Mouse (Mus musculus): Measurements from ENCODE around the gene Ranbp9. TPM values are rescaled to one million over a fixed set of nuclear protein-coding genes. Genes with fewer than 3 reads are reported as not detected.

Ranbp9 gene
- polyA plus RNA-seq, 1 experiment from 2014 or later, result 14.2 TPM

DNA sequence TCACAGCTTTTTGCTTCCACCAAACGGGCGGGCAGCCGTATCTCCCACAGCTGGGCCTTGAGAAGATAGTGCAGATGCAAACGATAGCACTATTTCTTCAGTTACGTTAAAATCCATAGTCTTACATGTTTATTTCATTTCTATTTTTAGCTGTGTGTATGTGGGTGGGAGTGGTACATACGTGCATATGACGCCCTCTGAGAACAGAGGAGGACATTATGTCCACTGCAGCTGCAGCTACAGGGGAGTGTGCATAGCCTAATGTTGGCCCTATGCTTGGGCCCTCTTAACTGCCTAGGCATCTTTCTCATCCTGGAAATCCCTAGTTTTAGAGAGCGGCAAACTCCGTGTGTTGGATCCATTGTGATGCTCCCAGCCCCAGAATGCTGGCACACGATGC lies 106.9 kb downstream of the Ranbp9 start:
- H3K36me3 ChIP-seq, result peaks cover 47% of the 10 kb centered on the region

DNA sequence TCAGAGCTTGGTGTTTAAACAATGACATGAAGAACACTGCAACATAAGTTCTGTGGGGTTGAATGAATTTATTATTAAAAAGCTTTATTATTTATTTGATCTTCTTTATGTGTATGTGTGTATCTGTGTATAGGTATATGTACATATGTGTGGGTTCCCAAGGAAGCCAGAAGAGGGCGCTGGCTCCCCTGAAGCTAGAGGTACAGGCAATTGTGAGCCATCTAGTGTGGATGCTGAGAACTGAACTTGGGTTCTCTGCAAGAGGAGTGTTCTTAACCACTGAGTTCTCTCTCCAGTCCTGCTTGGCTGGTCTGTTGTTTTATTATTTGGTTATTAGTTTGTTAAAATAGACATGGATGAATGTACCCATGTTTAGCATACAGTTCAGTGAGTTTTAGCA lies 108.2 kb downstream of the Ranbp9 start:
- ATAC-seq (ENCODE audit: low read depth), result no peak
- Histone ChIP-seq H3K36me3 (peaks cover 47% of the 10 kb centered on the region), H3K9me3 (no peaks in the 10 kb centered on the region), H3K9ac (no peak overlapping the region), H3K4me3 (no peak overlapping the region), H3K27me3 (no peaks in the 10 kb centered on the region), H3K4me2 (no peak overlapping the region), H3K27ac (replicated peaks) (no peak overlapping the region), H3K4me1 (replicated peaks) (no peaks in the 10 kb centered on the region)
- WGBS, result 92% methylated on average over 1 of the region's 1 CpGs

More for the DNA sequence above, 106.9 kb downstream of the Ranbp9 start:
- no peaks in the 10 kb centered on the region for H3K9me3 ChIP-seq
- H3K4me2 ChIP-seq, result no peak overlapping the region
- H3K9ac ChIP-seq, result no peak overlapping the region
- ATAC-seq (ENCODE audit: low read depth), result no peak
- H3K27ac ChIP-seq (replicated peaks), result no peak overlapping the region
- peaks cover 9% of the 10 kb centered on the region for H3K4me1 ChIP-seq (replicated peaks)
- no peak overlapping the region for H3K4me3 ChIP-seq
- no peaks in the 10 kb centered on the region for H3K27me3 ChIP-seq
- WGBS, result 90% methylated on average over 10 of the region's 10 CpGs

DNA sequence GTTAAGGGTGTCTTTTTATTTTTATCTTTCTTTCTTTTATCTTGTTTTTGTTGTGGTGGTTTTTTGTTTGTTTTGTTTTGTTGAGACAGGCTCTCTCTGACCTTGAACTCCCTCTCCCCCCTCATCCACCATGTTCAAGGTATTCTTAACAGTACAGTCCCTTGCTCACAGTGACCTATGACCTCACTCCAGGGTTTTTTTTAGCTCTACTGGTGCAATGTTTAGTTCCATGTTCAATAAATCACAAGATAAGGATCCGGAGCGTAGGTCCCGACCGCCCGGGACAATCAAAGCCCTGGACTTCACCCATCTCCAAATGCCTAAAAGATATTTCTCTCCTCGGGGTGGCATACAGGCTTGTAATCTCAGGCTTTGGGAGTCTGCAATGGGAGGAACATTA lies 111.0 kb downstream of the Ranbp9 start:
- H3K9ac ChIP-seq, result no peak overlapping the region
- 88% methylated on average over 6 of the region's 6 CpGs for WGBS
- no peak for ATAC-seq (ENCODE audit: low read depth)
- H3K9me3 ChIP-seq, result no peaks in the 10 kb centered on the region
- no peak overlapping the region for H3K4me2 ChIP-seq
- no peak overlapping the region for H3K4me3 ChIP-seq
- H3K36me3 ChIP-seq, result peaks cover 32% of the 10 kb centered on the region
- H3K27ac ChIP-seq (replicated peaks), result no peak overlapping the region
- peaks cover 13% of the 10 kb centered on the region for H3K4me1 ChIP-seq (replicated peaks)
- no peaks in the 10 kb centered on the region for H3K27me3 ChIP-seq

DNA sequence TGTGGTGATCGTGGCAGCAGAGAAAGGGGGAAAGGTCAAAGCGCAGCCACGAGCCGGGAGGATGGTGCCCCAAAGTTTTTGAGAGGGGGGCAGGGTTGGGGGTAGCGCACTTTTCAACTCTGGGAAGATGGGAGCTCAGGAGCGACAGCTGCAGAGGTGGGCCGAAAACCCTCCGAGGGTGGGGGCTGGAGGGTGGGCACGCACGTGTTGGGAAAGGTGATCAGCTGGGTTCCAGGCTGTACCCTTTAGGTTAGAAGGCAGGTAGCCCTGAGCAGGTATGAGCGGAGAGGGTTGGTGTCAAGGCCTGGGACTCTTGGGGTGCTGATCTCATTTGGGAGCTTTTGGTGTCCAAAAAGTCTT lies 115.3 kb downstream of the Ranbp9 start:
- WGBS, result 8% methylated on average over 11 of the region's 11 CpGs
- H3K27me3 ChIP-seq, result no peaks in the 10 kb centered on the region
- peak overlapping the region; percentile 79 for H3K4me2 ChIP-seq
- peak overlapping the region; percentile 71 for H3K27ac ChIP-seq (replicated peaks)
- H3K9me3 ChIP-seq, result no peaks in the 10 kb centered on the region
- ATAC-seq (ENCODE audit: low read depth), result peak; percentile 76
- peak overlapping the region; percentile 61 for H3K4me3 ChIP-seq
- peaks cover 16% of the 10 kb centered on the region for H3K4me1 ChIP-seq (replicated peaks)
- peak overlapping the region; percentile 78 for H3K9ac ChIP-seq
- peaks cover 4% of the 10 kb centered on the region for H3K36me3 ChIP-seq

DNA sequence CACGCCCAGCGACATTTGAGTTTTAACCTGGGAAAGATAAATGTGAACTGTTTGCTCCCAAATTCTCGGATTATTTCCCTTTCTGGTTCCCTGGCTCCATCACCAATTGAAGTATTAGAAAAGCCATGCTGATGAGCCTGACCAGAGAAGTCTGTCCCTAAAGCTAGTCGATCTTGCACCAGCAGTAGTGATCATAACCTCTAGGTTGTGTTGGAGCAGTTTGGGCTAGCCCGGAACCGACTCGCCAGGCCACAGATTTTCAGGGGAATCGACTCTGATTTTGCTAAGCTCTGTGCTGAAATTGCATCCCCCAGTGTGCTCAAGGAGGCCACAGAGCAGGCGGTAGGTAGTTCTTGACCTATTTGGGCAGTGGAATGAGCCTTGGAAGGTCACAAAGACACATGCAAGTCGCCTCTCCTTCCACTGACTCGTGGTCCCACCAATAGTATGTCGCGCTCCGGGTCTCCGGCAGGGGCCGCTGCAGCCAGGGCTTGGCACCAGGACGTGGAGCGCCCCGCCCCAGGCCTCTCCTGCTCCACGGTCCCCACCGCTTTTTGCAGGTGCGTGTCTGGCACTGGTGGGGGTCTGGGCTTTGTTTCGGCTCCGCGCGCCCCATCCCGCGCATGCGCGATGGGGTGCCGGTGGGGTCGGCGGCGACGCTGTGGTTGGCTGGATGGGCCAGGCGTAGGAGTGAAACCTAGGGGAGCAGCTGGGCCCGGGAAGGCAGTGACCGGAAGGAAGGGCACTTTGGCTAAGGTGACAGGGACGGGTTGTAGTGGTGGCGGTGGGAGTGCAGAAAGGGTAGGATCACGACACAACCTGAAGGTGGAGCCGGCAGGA lies 115.9 kb downstream of the Ranbp9 start, which contains the start of gene Sirt5:
Gene Sirt5 (plus strand): TSS at position 512 of the 840 bp plus-strand sequence.
- Histone ChIP-seq H3K4me1 (replicated peaks) (peaks cover 16% of the 10 kb centered on the region), H3K27ac (replicated peaks) (peak within 1 kb of the TSS; percentile 71), H3K9me3 (no peaks in the 10 kb centered on the region), H3K4me3 (peak within 1 kb of the TSS; percentile 61), H3K4me2 (peak within 1 kb of the TSS; percentile 79), H3K9ac (peak within 1 kb of the TSS; percentile 78), H3K27me3 (no peaks in the 10 kb centered on the region), H3K36me3 (no peaks in the 10 kb centered on the region)
- peak; percentile 94 for ATAC-seq (ENCODE audit: low read depth)
- 16% methylated on average over 42 of the region's 42 CpGs for WGBS

DNA sequence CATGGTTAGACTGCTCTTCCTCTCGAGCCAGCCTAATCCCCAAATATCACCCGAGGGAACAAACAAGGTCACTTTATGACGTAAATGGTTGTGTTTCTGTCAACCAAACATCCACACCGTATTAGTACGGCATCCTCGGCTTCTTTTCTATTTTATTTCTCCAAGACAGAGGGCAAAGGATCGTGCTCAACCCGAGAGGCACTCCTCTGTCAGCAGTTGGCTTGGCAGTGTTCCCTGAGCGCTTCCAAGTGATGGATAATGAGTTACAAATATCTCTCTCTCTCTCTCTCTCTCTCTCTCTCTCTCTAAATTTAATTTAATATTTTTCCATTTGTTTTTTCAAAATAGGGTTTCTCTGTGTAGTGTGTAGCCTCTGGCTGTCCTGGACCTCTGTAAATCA lies 118.7 kb downstream of the Ranbp9 start:
- Histone ChIP-seq H3K4me2 (no peak overlapping the region), H3K4me1 (replicated peaks) (peaks cover 16% of the 10 kb centered on the region), H3K9me3 (no peaks in the 10 kb centered on the region), H3K4me3 (no peak overlapping the region), H3K9ac (no peak overlapping the region), H3K36me3 (no peaks in the 10 kb centered on the region), H3K27ac (replicated peaks) (0 out of 2 replicates have a peak overlapping the region, but pooled peaks have one; percentile 23), H3K27me3 (no peaks in the 10 kb centered on the region)
- ATAC-seq (ENCODE audit: low read depth), result no peak
- 65% methylated on average over 9 of the region's 9 CpGs for WGBS

DNA sequence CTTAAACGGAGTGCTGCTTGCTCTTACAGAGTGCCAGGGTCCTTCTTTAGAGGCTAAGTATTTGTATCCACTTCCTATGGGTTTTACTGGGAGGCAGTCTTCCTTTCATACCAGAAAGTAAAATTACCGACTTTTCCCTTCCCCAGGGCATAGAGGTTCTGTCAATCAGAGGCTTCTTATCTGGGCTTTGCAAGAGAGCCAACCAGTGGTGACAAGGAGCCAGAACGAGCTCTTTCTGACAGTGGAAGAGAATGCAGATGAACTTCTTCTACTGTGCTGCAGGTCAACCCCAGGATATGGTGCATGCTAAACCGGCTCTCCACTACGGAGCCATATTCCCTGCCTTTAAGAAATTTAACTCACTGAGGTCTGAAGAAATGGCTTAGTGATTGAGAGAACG lies 120.5 kb downstream of the Ranbp9 start:
- no peaks in the 10 kb centered on the region for H3K36me3 ChIP-seq
- no peak overlapping the region for H3K4me3 ChIP-seq
- no peak for ATAC-seq (ENCODE audit: low read depth)
- peaks cover 5% of the 10 kb centered on the region; the same call in 1 of the 2 replicates for H3K4me1 ChIP-seq (replicated peaks)
- 78% methylated on average over 6 of the region's 6 CpGs for WGBS
- no peak overlapping the region for H3K4me2 ChIP-seq
- no peak overlapping the region for H3K9ac ChIP-seq
- no peak overlapping the region for H3K27ac ChIP-seq (replicated peaks)
- no peaks in the 10 kb centered on the region for H3K27me3 ChIP-seq
- H3K9me3 ChIP-seq, result no peaks in the 10 kb centered on the region

DNA sequence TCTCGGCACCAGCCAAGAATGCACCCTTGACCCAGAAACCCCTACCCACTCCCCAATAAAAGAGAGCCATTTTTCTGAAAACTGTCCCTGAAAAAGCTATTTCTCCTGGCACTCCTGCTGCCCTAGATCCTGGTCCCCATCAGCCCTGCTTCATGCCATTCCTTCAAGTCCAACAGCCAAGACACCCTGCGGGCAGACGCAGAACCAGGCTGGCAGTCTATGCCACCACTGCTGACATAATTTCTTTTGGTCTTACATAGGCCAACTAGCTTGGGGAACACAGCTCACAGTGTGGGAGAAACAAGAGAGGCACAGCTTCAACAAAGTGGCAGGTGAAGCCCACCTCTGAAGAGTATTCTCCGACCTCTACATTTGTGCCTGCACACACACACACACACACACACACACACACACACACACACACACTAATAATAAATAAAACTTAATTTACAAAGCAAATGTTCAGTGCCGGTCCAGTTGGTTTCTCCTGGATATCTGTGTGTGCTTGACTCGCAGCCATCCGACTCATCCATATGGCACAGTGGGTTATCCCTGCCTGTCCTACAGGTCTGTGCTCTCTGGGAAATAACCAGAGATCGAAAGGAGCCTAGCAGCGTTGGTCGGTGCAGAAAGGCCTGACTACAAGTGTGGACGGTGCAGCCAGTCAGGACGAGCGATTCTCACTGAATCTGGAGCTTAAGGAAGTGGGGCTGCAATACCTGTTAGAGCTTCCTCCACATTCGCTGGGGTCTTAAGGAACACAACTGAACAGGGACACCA lies 124.5 kb downstream of the Ranbp9 start:
- Histone ChIP-seq H3K9ac (no peak overlapping the region), H3K4me1 (replicated peaks) (no peaks in the 10 kb centered on the region), H3K9me3 (no peaks in the 10 kb centered on the region), H3K27ac (replicated peaks) (no peak overlapping the region), H3K36me3 (no peaks in the 10 kb centered on the region), H3K4me2 (no peak overlapping the region), H3K4me3 (no peak overlapping the region), H3K27me3 (no peaks in the 10 kb centered on the region)
- no peak for ATAC-seq (ENCODE audit: low read depth)
- 89% methylated on average over 14 of the region's 14 CpGs for WGBS

DNA sequence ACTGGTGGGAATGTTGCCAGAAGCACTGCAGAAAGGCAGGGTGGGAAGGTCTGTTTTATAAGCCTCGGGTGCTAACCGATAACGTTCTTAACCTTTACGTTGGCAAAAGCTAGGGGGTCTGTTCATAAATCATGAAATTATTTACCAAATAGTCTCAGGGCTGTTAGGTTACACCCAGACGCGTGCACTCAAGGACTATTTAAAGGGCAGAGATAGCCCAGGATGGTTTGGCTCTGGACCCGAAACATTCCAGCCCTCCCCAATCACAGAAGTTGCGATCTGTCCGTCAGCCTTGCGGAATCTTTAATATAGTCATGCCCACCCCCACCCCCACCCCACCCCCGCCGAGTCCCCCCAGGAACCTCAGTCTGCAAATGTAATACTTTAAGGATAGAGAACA lies 126.7 kb downstream of the Ranbp9 start:
- H3K9ac ChIP-seq, result no peak overlapping the region
- no peaks in the 10 kb centered on the region for H3K27me3 ChIP-seq
- WGBS, result 82% methylated on average over 12 of the region's 12 CpGs
- no peak for ATAC-seq (ENCODE audit: low read depth)
- no peaks in the 10 kb centered on the region for H3K36me3 ChIP-seq
- H3K9me3 ChIP-seq, result no peaks in the 10 kb centered on the region
- H3K27ac ChIP-seq (replicated peaks), result no peak overlapping the region
- H3K4me1 ChIP-seq (replicated peaks), result no peaks in the 10 kb centered on the region; the same call in 1 of the 2 replicates
- no peak overlapping the region for H3K4me3 ChIP-seq
- no peak overlapping the region for H3K4me2 ChIP-seq

DNA sequence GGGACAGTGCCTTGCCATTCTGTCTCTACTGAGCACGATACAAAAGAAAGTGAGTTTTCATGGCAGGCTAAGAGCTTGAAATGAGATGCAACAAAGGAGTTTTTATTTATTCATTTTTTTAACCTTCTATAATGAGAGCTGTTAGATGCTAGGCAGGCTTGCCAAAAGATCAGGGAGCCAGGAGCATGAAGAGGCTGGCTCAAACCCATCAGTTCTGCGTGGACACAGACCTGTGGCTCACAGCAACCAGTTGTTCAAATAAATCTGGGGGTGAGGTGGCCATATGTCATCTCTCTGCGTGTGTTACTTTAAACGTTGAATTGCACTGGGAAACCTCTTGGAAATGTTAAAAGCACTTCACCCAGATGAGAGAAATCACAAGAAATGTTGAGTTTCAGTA lies 127.7 kb downstream of the Ranbp9 start:
- H3K9ac ChIP-seq, result no peak overlapping the region
- H3K27ac ChIP-seq (replicated peaks), result no peak overlapping the region
- H3K4me3 ChIP-seq, result no peak overlapping the region
- 73% methylated on average over 4 of the region's 4 CpGs for WGBS
- no peaks in the 10 kb centered on the region for H3K36me3 ChIP-seq
- no peak overlapping the region for H3K4me2 ChIP-seq
- H3K27me3 ChIP-seq, result no peaks in the 10 kb centered on the region
- no peaks in the 10 kb centered on the region; the same call in 1 of the 2 replicates for H3K4me1 ChIP-seq (replicated peaks)
- H3K9me3 ChIP-seq, result no peaks in the 10 kb centered on the region
- no peak for ATAC-seq (ENCODE audit: low read depth)

All from neural tube, embryonic 13.5 days (tissue).